Mouse (Mus musculus): Measurements from ENCODE around the gene Olfr1418. TPM values are rescaled to one million over a fixed set of nuclear protein-coding genes. Genes with fewer than 3 reads are reported as not detected.
A peak's percentile ranks its signal among the peaks of the same experiment; 100 is the strongest.

Olfr1418 gene
- polyA plus RNA-seq, 1 experiment from 2014 or later: not detected

- 76% methylated on average over 6 of the region's 6 CpGs for WGBS
- Histone ChIP-seq H3K4me3 (ENCODE audit: low read depth, low read length) (no peak overlapping the region), H3K27ac (ENCODE audit: low read depth) (no peak overlapping the region), H3K4me1 (replicated peaks; ENCODE audit: control insufficient read depth, insufficient read depth, low read length) (0 out of 2 replicates have a peak, but pooled peaks cover 3% of the 10 kb centered on the region), H3K9ac (ENCODE audit: low read length) (no peak overlapping the region), H3K36me3 (ENCODE audit: control insufficient read depth, insufficient read depth, low read length) (no peaks in the 10 kb centered on the region), H3K4me2 (ENCODE audit: low read length) (no peak overlapping the region), H3K9me3 (ENCODE audit: control insufficient read depth, low read length) (no peaks in the 10 kb centered on the region), H3K27me3 (replicated peaks; ENCODE audit: control insufficient read depth, insufficient read depth, low read length) (0 out of 2 replicates have a peak, but pooled peaks cover 6% of the 10 kb centered on the region)
- no peak for ATAC-seq (replicated peaks; ENCODE audit: low FRiP score, low TSS enrichment, low read depth)
- DNase-seq (ENCODE audit: low spot score): no peak
These were observed 46.0 kb downstream of the Olfr1418 start for GRCm38 (mm10) chr19:11814742-11815333.

GRCm38 (mm10) chr19:11813649-11814048, 47.2 kb downstream of the Olfr1418 start:
- Histone ChIP-seq H3K4me2 (ENCODE audit: low read length) (peak overlapping the region; percentile 18; the same call in 1 of the 2 replicates), H3K9me3 (ENCODE audit: control insufficient read depth, low read length) (no peaks in the 10 kb centered on the region), H3K27me3 (replicated peaks; ENCODE audit: control insufficient read depth, insufficient read depth, low read length) (no peaks in the 10 kb centered on the region), H3K4me3 (ENCODE audit: low read depth, low read length) (no peak overlapping the region), H3K4me1 (replicated peaks; ENCODE audit: control insufficient read depth, insufficient read depth, low read length) (no peaks in the 10 kb centered on the region), H3K9ac (ENCODE audit: low read length) (no peak overlapping the region), H3K36me3 (ENCODE audit: control insufficient read depth, insufficient read depth, low read length) (no peaks in the 10 kb centered on the region), H3K27ac (ENCODE audit: low read depth) (peak overlapping the region; percentile 16; the same call in 1 of the 2 replicates)
- ATAC-seq (replicated peaks; ENCODE audit: low FRiP score, low TSS enrichment, low read depth) (no peak), DNase-seq (ENCODE audit: low spot score) (no peak)
- 27% methylated on average over 8 of the region's 8 CpGs for WGBS

GRCm38 (mm10) chr19:11813136-11813535, 47.7 kb downstream of the Olfr1418 start:
- no peaks in the 10 kb centered on the region for H3K36me3 ChIP-seq (ENCODE audit: control insufficient read depth, insufficient read depth, low read length)
- no peaks in the 10 kb centered on the region for H3K27me3 ChIP-seq (replicated peaks; ENCODE audit: control insufficient read depth, insufficient read depth, low read length)
- H3K4me1 ChIP-seq (replicated peaks; ENCODE audit: control insufficient read depth, insufficient read depth, low read length): no peaks in the 10 kb centered on the region
- H3K27ac ChIP-seq (ENCODE audit: low read depth): no peak overlapping the region
- DNase-seq (ENCODE audit: low spot score): no peak
- no peak overlapping the region for H3K9ac ChIP-seq (ENCODE audit: low read length)
- H3K4me2 ChIP-seq (ENCODE audit: low read length): no peak overlapping the region
- H3K4me3 ChIP-seq (ENCODE audit: low read depth, low read length): no peak overlapping the region
- no peaks in the 10 kb centered on the region for H3K9me3 ChIP-seq (ENCODE audit: control insufficient read depth, low read length)
- 70% methylated on average over 4 of the region's 4 CpGs for WGBS
- ATAC-seq (replicated peaks; ENCODE audit: low FRiP score, low TSS enrichment, low read depth): no peak

GRCm38 (mm10) chr19:11811688-11812365, 49.0 kb downstream of the Olfr1418 start:
- no peak overlapping the region for H3K27ac ChIP-seq (ENCODE audit: low read depth)
- no peak for DNase-seq (ENCODE audit: low spot score)
- 55% methylated on average over 5 of the region's 5 CpGs for WGBS

GRCm38 (mm10) chr19:11810856-11811255, 50.0 kb downstream of the Olfr1418 start:
- ATAC-seq (replicated peaks; ENCODE audit: low FRiP score, low TSS enrichment, low read depth) (no peak), DNase-seq (ENCODE audit: low spot score) (no peak)
- Histone ChIP-seq H3K4me3 (ENCODE audit: low read depth, low read length) (no peak overlapping the region), H3K9ac (ENCODE audit: low read length) (no peak overlapping the region), H3K4me2 (ENCODE audit: low read length) (no peak overlapping the region), H3K27ac (ENCODE audit: low read depth) (no peak overlapping the region), H3K36me3 (ENCODE audit: control insufficient read depth, insufficient read depth, low read length) (no peaks in the 10 kb centered on the region), H3K27me3 (replicated peaks; ENCODE audit: control insufficient read depth, insufficient read depth, low read length) (no peaks in the 10 kb centered on the region), H3K4me1 (replicated peaks; ENCODE audit: control insufficient read depth, insufficient read depth, low read length) (no peaks in the 10 kb centered on the region), H3K9me3 (ENCODE audit: control insufficient read depth, low read length) (no peaks in the 10 kb centered on the region)
- 75% methylated on average over 1 of the region's 1 CpGs for WGBS

More at GRCm38 (mm10) chr19:11811688-11812365, 49.0 kb downstream of the Olfr1418 start:
- Histone ChIP-seq H3K4me1 (replicated peaks; ENCODE audit: control insufficient read depth, insufficient read depth, low read length) (no peaks in the 10 kb centered on the region), H3K9ac (ENCODE audit: low read length) (no peak overlapping the region), H3K27me3 (replicated peaks; ENCODE audit: control insufficient read depth, insufficient read depth, low read length) (no peaks in the 10 kb centered on the region), H3K4me3 (ENCODE audit: low read depth, low read length) (no peak overlapping the region), H3K36me3 (ENCODE audit: control insufficient read depth, insufficient read depth, low read length) (no peaks in the 10 kb centered on the region), H3K4me2 (ENCODE audit: low read length) (no peak overlapping the region), H3K9me3 (ENCODE audit: control insufficient read depth, low read length) (no peaks in the 10 kb centered on the region)
- peak; percentile 69; the same call in 1 of the 2 replicates for ATAC-seq (replicated peaks; ENCODE audit: low FRiP score, low TSS enrichment, low read depth)

GRCm38 (mm10) chr19:11810003-11810758, 50.7 kb downstream of the Olfr1418 start:
- Histone ChIP-seq H3K9me3 (ENCODE audit: control insufficient read depth, low read length) (no peaks in the 10 kb centered on the region), H3K27me3 (replicated peaks; ENCODE audit: control insufficient read depth, insufficient read depth, low read length) (no peaks in the 10 kb centered on the region), H3K9ac (ENCODE audit: low read length) (no peak overlapping the region), H3K27ac (ENCODE audit: low read depth) (no peak overlapping the region), H3K4me2 (ENCODE audit: low read length) (no peak overlapping the region), H3K4me3 (ENCODE audit: low read depth, low read length) (no peak overlapping the region), H3K4me1 (replicated peaks; ENCODE audit: control insufficient read depth, insufficient read depth, low read length) (no peaks in the 10 kb centered on the region), H3K36me3 (ENCODE audit: control insufficient read depth, insufficient read depth, low read length) (no peaks in the 10 kb centered on the region)
- no peak for DNase-seq (ENCODE audit: low spot score)
- 75% methylated on average over 5 of the region's 5 CpGs for WGBS
- no peak for ATAC-seq (replicated peaks; ENCODE audit: low FRiP score, low TSS enrichment, low read depth)

GRCm38 (mm10) chr19:11808452-11808851, 52.4 kb downstream of the Olfr1418 start:
- Histone ChIP-seq H3K27ac (ENCODE audit: low read depth) (no peak overlapping the region), H3K4me2 (ENCODE audit: low read length) (no peak overlapping the region), H3K27me3 (replicated peaks; ENCODE audit: control insufficient read depth, insufficient read depth, low read length) (no peaks in the 10 kb centered on the region), H3K9me3 (ENCODE audit: control insufficient read depth, low read length) (no peaks in the 10 kb centered on the region), H3K4me3 (ENCODE audit: low read depth, low read length) (no peak overlapping the region), H3K9ac (ENCODE audit: low read length) (no peak overlapping the region), H3K36me3 (ENCODE audit: control insufficient read depth, insufficient read depth, low read length) (no peaks in the 10 kb centered on the region), H3K4me1 (replicated peaks; ENCODE audit: control insufficient read depth, insufficient read depth, low read length) (no peaks in the 10 kb centered on the region)
- ATAC-seq (replicated peaks; ENCODE audit: low FRiP score, low TSS enrichment, low read depth) (no peak), DNase-seq (ENCODE audit: low spot score) (no peak)
- WGBS: 92% methylated on average over 2 of the region's 2 CpGs

GRCm38 (mm10) chr19:11807822-11808221, 53.0 kb downstream of the Olfr1418 start:
- H3K4me1 ChIP-seq (replicated peaks; ENCODE audit: control insufficient read depth, insufficient read depth, low read length): no peaks in the 10 kb centered on the region
- DNase-seq (ENCODE audit: low spot score) (no peak), ATAC-seq (replicated peaks; ENCODE audit: low FRiP score, low TSS enrichment, low read depth) (no peak)
- H3K36me3 ChIP-seq (ENCODE audit: control insufficient read depth, insufficient read depth, low read length): no peaks in the 10 kb centered on the region
- H3K27ac ChIP-seq (ENCODE audit: low read depth): no peak overlapping the region
- WGBS: 75% methylated on average over 6 of the region's 6 CpGs
- no peak overlapping the region for H3K4me3 ChIP-seq (ENCODE audit: low read depth, low read length)
- H3K9me3 ChIP-seq (ENCODE audit: control insufficient read depth, low read length): no peaks in the 10 kb centered on the region
- no peaks in the 10 kb centered on the region for H3K27me3 ChIP-seq (replicated peaks; ENCODE audit: control insufficient read depth, insufficient read depth, low read length)
- no peak overlapping the region for H3K9ac ChIP-seq (ENCODE audit: low read length)
- no peak overlapping the region for H3K4me2 ChIP-seq (ENCODE audit: low read length)
